8 mouse cellular contexts compared by ENCODE assay signal in the genomic region with DNA sequence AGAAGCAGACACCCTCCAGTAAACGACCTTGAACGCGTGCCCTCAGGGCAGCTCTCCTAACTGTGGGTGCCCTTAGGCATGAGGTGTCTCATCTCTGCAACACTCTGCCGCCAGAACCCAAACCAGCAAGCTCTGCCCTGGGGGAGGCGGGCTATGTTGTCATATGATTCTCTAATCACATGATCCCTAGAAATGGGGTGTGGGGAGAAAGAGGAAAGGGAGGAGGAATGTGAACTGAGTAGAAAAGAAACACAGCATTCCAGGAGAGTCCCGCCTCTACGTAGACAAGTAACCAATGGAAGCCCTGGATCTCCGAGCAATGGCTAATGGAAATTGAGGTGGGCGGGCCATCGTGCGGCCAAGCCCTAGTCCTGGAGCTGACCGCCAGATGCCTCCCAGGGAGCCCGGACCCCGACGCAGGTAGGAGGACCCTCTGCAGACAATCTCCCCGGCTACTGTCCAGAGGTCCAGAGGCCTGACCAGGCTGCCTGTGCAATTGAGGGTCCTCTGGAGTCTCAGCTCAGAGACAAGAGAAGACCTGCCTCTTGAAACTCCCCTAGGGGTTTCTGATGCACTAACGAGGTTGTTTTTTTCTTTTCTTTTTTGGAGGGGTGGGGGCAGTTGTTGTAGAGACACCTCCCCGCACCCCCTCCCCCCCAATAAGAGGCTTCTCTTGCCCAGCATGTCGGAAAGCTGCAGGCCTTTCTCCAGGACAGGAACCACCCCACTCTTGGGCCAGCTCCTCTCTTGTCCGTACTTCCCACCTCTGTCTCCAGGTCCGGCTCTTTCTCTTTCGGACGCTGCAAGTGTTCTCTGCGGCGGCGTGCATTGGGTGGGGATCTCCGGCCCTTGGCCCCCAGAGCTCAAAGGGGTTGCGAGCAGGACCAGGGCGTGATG. TPM values are rescaled to one million over a fixed set of nuclear protein-coding genes. Genes with fewer than 3 reads are reported as not detected.
DNase-seq lines count a peak whose midpoint lies in the region; ATAC-seq lines count a peak whose summit lies in the region.

A gene (plus strand): TSS at position 195 of the 897 bp plus-strand sequence.

- under 1% methylated on average over 29 of the region's 29 CpGs for whole genome bisulfite sequencing in hindbrain, embryonic 14.5 days

- peaks cover 7% of the 10 kb centered on the region; the same call in 1 of the 2 replicates for H3K4me1 ChIP-seq in hindbrain, embryonic 14.5 days (replicated peaks; ENCODE audit: control insufficient read depth, insufficient read depth, low read length)

- no peaks in the 10 kb centered on the region for H3K9me3 ChIP-seq in hindbrain, embryonic 14.5 days (ENCODE audit: control insufficient read depth, low read length)

- H3K4me3 ChIP-seq in hindbrain, embryonic 14.5 days (replicated peaks; ENCODE audit: low read length), result peak within 1 kb of the TSS; percentile 63

- ATAC-seq in hindbrain, embryonic 14.5 days (ENCODE audit: low FRiP score), result peak; percentile 88

- peak within 1 kb of the TSS; percentile 53 for H3K27ac ChIP-seq in hindbrain, embryonic 14.5 days

- peak; percentile 97 for DNase-seq in ZHBTc4 (ENCODE audit: low read depth, low spot score)
- peak; percentile 87 to 89 for DNase-seq in cerebellum, postnatal 36 days
- peak; percentile 86 to 94 for DNase-seq in frontal cortex, postnatal 36 days (ENCODE audit: low spot score in 2 of 2)
- DNase-seq in hindbrain, embryonic 14.5 days (ENCODE audit: low spot score), result peak; percentile 91
- DNase-seq in layer of hippocampus, postnatal 36 days, result peak; percentile 87
- peak; percentile 97 for DNase-seq in lung, postnatal 25 days (ENCODE audit: low spot score)
- DNase-seq in retina, adult 2 months (ENCODE audit: low read depth, low spot score), result peak; percentile 82
- DNase-seq in thymus, postnatal 36 days, result peak; percentile 56 to 63

- H3K9ac ChIP-seq in hindbrain, embryonic 14.5 days, result peak within 1 kb of the TSS; percentile 76

- no peaks in the 10 kb centered on the region for H3K27me3 ChIP-seq in hindbrain, embryonic 14.5 days (ENCODE audit: control insufficient read depth, insufficient read depth, low read length)

- peaks cover 16% of the 10 kb centered on the region for H3K36me3 ChIP-seq in hindbrain, embryonic 14.5 days (replicated peaks; ENCODE audit: control insufficient read depth, insufficient read depth)

- H3K4me2 ChIP-seq in hindbrain, embryonic 14.5 days (replicated peaks), result peak within 1 kb of the TSS; percentile 90

RNA-seq across cellular contexts. Expression of the gene that starts here (rescaled TPM):
- polyA plus RNA-seq in hindbrain, embryonic 14.5 days (2014; fragmentation: Nextera tagmentation; extraction: Ambion mirVana), result 52.4 and 63.6 TPM in 2 replicates
- 10 to 100 TPM; 60.3 to 68.3 TPM for total RNA-seq in layer of hippocampus, postnatal 36 days (2021)

Comparison
In these comparisons a context has a peak if more than half of its experiments do, and no peak if none do; other contexts are left out.
1. Peak in every context shown above with its lines: DNase-seq, ATAC-seq, H3K4me3 ChIP-seq and H3K27ac ChIP-seq.